Mouse (Mus musculus) thymus, adult 2 months (tissue): ENCODE measurements around the gene Sh3rf1.

Experiments used
- CTCF ChIP-seq: fragments of 200-500 bp; IDR thresholded peaks from 2 replicates; pipeline ENCODE4 v1.5.1; 2012; ENCODE audit warnings: mild to moderate bottlenecking, control low read depth, low read length, moderate library complexity, borderline replicate concordance; ENCODE audit not compliant: control insufficient read depth, poor library complexity, insufficient read depth; ENCODE audit errors: extremely low read depth
- POLR2A ChIP-seq: fragments of 200-500 bp; IDR thresholded peaks from 2 replicates; pipeline ENCODE4 v1.6.1; 2012; ENCODE audit warnings: mild to moderate bottlenecking, low read length, control low read depth, moderate library complexity; ENCODE audit not compliant: control insufficient read depth, poor library complexity, insufficient read depth; ENCODE audit errors: extremely low read depth

- TF ChIP-seq POLR2A, result no peak
- no peak for TF ChIP-seq CTCF
Observed at GRCm38 (mm10) chr8:61425125-61425524, 201.5 kb downstream of the Sh3rf1 start.
